Mouse (Mus musculus) forebrain, embryonic 13.5 days (tissue): ENCODE data around the gene Notch4. TPM values are rescaled to one million over a fixed set of nuclear protein-coding genes. Genes with fewer than 3 reads are reported as not detected.
"Not testable (repeated sequence)": the region's sequence is repeated elsewhere in the genome, so short reads cannot be mapped to it uniquely, and the experiment has no call there.

ENCODE experiments used
- ATAC-seq: fragments of 200-750 bp; cut with Nextera tagmentation; 2 replicates; pipeline ENCODE4 v1.8.0; 2017
- H3K27ac ChIP-seq: fragments of 300-500 bp; sonication (generic); 2 replicates; pipeline ENCODE4 v1.5.1; 2015; ENCODE audit warnings: inconsistent platforms, mild to moderate bottlenecking, moderate library complexity
- H3K27me3 ChIP-seq: fragments of 300-500 bp; sonication (generic); 2 replicates; pipeline ENCODE4 v1.6.1; 2015; ENCODE audit warnings: mild to moderate bottlenecking, inconsistent platforms
- H3K36me3 ChIP-seq: fragments of 300-500 bp; sonication (generic); 2 replicates; pipeline ENCODE4 v1.6.1; 2015; ENCODE audit warnings: mild to moderate bottlenecking, inconsistent platforms; ENCODE audit not compliant: poor library complexity, severe bottlenecking
- H3K4me1 ChIP-seq: fragments of 300-500 bp; sonication (generic); 2 replicates; pipeline ENCODE4 v1.6.1; 2015; ENCODE audit warnings: inconsistent platforms
- H3K4me2 ChIP-seq: fragments of 300-500 bp; sonication (generic); 2 replicates; pipeline ENCODE4 v1.6.1; 2015; ENCODE audit warnings: inconsistent platforms, mild to moderate bottlenecking, moderate library complexity
- H3K4me3 ChIP-seq: fragments of 300-500 bp; sonication (generic); 2 replicates; pipeline ENCODE4 v1.5.1; 2015; ENCODE audit warnings: mild to moderate bottlenecking, inconsistent platforms
- H3K9ac ChIP-seq: fragments of 300-500 bp; sonication (generic); 2 replicates; pipeline ENCODE4 v1.6.1; 2015; ENCODE audit warnings: mild to moderate bottlenecking, inconsistent platforms
- H3K9me3 ChIP-seq: fragments of 300-500 bp; sonication (generic); replicated peaks from 2 replicates; pipeline ENCODE4 v1.6.1; 2016; ENCODE audit warnings: inconsistent platforms
- WGBS: fragments of 180-500 bp; shearing (Covaris S2); methylation state at CpG from one replicate; pipeline ENCODE4 v1.1.7; 2015; 5-methylcytosine and 5-hydroxymethylcytosine counted together
- polyA plus RNA-seq: library from polyadenylated mRNA; unstranded; fragments of >200 nt; fragmentation: Nextera tagmentation; extraction: Ambion mirVana; gene quantifications from 2 replicates; pipeline ENCODE4 v1.2.1, GENCODE M21; 2015

Notch4 gene
- polyA plus RNA-seq = 4.6 and 7.7 TPM in 2 replicates

- no peak within 1 kb of the TSS for H3K4me3 ChIP-seq
- H3K4me1 ChIP-seq = no peaks in the 10 kb centered on the region
- no peaks in the 10 kb centered on the region; the same call in 1 of the 2 replicates for H3K9me3 ChIP-seq
- peaks cover 7% of the 10 kb centered on the region for H3K27me3 ChIP-seq
- H3K4me2 ChIP-seq = no peak within 1 kb of the TSS
- WGBS = 24% methylated on average over 6 of the region's 6 CpGs
- no peaks in the 10 kb centered on the region for H3K36me3 ChIP-seq
- H3K9ac ChIP-seq = peak within 1 kb of the TSS; percentile 22; the same call in 1 of the 2 replicates
- 0 out of 2 replicates have a peak within 1 kb of the TSS, but pooled peaks have one; percentile 27 for H3K27ac ChIP-seq
- no peak for ATAC-seq
Measured at GRCm38 (mm10) chr17:34564003-34564421, at the start of gene Notch4. Gene Notch4, plus strand, starts transcription at chr17:34564268.

GRCm38 (mm10) chr17:34516514-34516913 is 47.6 kb upstream of the Notch4 start:
- Histone ChIP-seq H3K36me3 (no peaks in the 10 kb centered on the region), H3K4me3 (no peak overlapping the region), H3K4me2 (no peak overlapping the region), H3K9me3 (no peaks in the 10 kb centered on the region), H3K27me3 (no peaks in the 10 kb centered on the region), H3K4me1 (no peaks in the 10 kb centered on the region), H3K27ac (no peak overlapping the region), H3K9ac (no peak overlapping the region)
- ATAC-seq = no peak
- WGBS = 78% methylated on average over 2 of the region's 2 CpGs

GRCm38 (mm10) chr17:34517252-34517651 is 46.8 kb upstream of the Notch4 start, which contains the start of gene Btnl6:
Gene Btnl6, minus strand, starts transcription at chr17:34517352.
- Histone ChIP-seq H3K4me2 (no peak within 1 kb of the TSS), H3K4me1 (no peaks in the 10 kb centered on the region), H3K9me3 (no peaks in the 10 kb centered on the region), H3K9ac (no peak within 1 kb of the TSS), H3K27ac (no peak within 1 kb of the TSS), H3K36me3 (no peaks in the 10 kb centered on the region), H3K27me3 (no peaks in the 10 kb centered on the region), H3K4me3 (no peak within 1 kb of the TSS)
- 87% methylated on average over 4 of the region's 4 CpGs for WGBS
- ATAC-seq = no peak

GRCm38 (mm10) chr17:34517795-34518194 is 46.3 kb upstream of the Notch4 start:
- no peak overlapping the region for H3K4me3 ChIP-seq
- WGBS = 89% methylated on average over 4 of the region's 4 CpGs
- H3K36me3 ChIP-seq = no peaks in the 10 kb centered on the region
- no peaks in the 10 kb centered on the region for H3K27me3 ChIP-seq
- ATAC-seq = no peak
- H3K9ac ChIP-seq = no peak overlapping the region
- H3K27ac ChIP-seq = no peak overlapping the region
- no peak overlapping the region for H3K4me2 ChIP-seq
- H3K9me3 ChIP-seq = no peaks in the 10 kb centered on the region
- no peaks in the 10 kb centered on the region for H3K4me1 ChIP-seq

- not testable (repeated sequence) for H3K9me3 ChIP-seq, H3K36me3 ChIP-seq, H3K4me2 ChIP-seq, H3K4me1 ChIP-seq, ATAC-seq, H3K9ac ChIP-seq, H3K27me3 ChIP-seq, H3K27ac ChIP-seq, H3K4me3 ChIP-seq
- WGBS = 73% methylated on average over 3 of the region's 3 CpGs
Measured at GRCm38 (mm10) chr17:34518571-34518970, 45.5 kb upstream of the Notch4 start.

- Histone ChIP-seq H3K36me3 (no peaks in the 10 kb centered on the region), H3K4me3 (no peak overlapping the region), H3K9ac (no peak overlapping the region), H3K4me1 (no peaks in the 10 kb centered on the region), H3K27me3 (no peaks in the 10 kb centered on the region), H3K9me3 (no peaks in the 10 kb centered on the region), H3K4me2 (no peak overlapping the region), H3K27ac (no peak overlapping the region)
- WGBS = 87% methylated on average over 1 of the region's 1 CpGs
- no peak for ATAC-seq
Measured at GRCm38 (mm10) chr17:34519001-34519400, 45.1 kb upstream of the Notch4 start.

GRCm38 (mm10) chr17:34532671-34533070 is 31.4 kb upstream of the Notch4 start:
- no peak overlapping the region for H3K4me2 ChIP-seq
- H3K4me3 ChIP-seq = no peak overlapping the region
- no peaks in the 10 kb centered on the region for H3K36me3 ChIP-seq
- no peak for ATAC-seq
- WGBS = 74% methylated on average over 3 of the region's 3 CpGs
- H3K9ac ChIP-seq = no peak overlapping the region
- H3K9me3 ChIP-seq = no peaks in the 10 kb centered on the region
- H3K27ac ChIP-seq = no peak overlapping the region
- H3K27me3 ChIP-seq = no peaks in the 10 kb centered on the region
- no peaks in the 10 kb centered on the region for H3K4me1 ChIP-seq

GRCm38 (mm10) chr17:34543567-34543966 is 20.5 kb upstream of the Notch4 start:
- H3K9ac ChIP-seq, H3K4me3 ChIP-seq, H3K36me3 ChIP-seq, H3K4me2 ChIP-seq, ATAC-seq, H3K4me1 ChIP-seq, H3K9me3 ChIP-seq, H3K27me3 ChIP-seq, H3K27ac ChIP-seq: not testable (repeated sequence)
- 94% methylated on average over 13 of the region's 13 CpGs for WGBS

- H3K4me2 ChIP-seq = no peak overlapping the region
- ATAC-seq = no peak
- H3K4me3 ChIP-seq = no peak overlapping the region
- H3K27me3 ChIP-seq = no peaks in the 10 kb centered on the region
- no peaks in the 10 kb centered on the region for H3K4me1 ChIP-seq
- H3K9me3 ChIP-seq = no peaks in the 10 kb centered on the region
- no peaks in the 10 kb centered on the region for H3K36me3 ChIP-seq
- no peak overlapping the region for H3K9ac ChIP-seq
- H3K27ac ChIP-seq = no peak overlapping the region
- WGBS = 89% methylated on average over 1 of the region's 1 CpGs
Measured at GRCm38 (mm10) chr17:34546797-34547196, 17.3 kb upstream of the Notch4 start.

- H3K4me3 ChIP-seq = no peak overlapping the region
- no peak for ATAC-seq
- no peak overlapping the region for H3K9ac ChIP-seq
- H3K9me3 ChIP-seq = no peaks in the 10 kb centered on the region
- 89% methylated on average over 4 of the region's 4 CpGs for WGBS
- H3K4me2 ChIP-seq = no peak overlapping the region
- no peak overlapping the region for H3K27ac ChIP-seq
- H3K36me3 ChIP-seq = no peaks in the 10 kb centered on the region
- no peaks in the 10 kb centered on the region for H3K27me3 ChIP-seq
- no peaks in the 10 kb centered on the region for H3K4me1 ChIP-seq
Measured at GRCm38 (mm10) chr17:34547601-34548000, 16.5 kb upstream of the Notch4 start.

- Histone ChIP-seq H3K9ac (no peak overlapping the region), H3K4me1 (no peaks in the 10 kb centered on the region), H3K36me3 (no peaks in the 10 kb centered on the region), H3K27ac (no peak overlapping the region), H3K27me3 (no peaks in the 10 kb centered on the region), H3K4me3 (no peak overlapping the region), H3K4me2 (no peak overlapping the region), H3K9me3 (no peaks in the 10 kb centered on the region)
- WGBS = 89% methylated on average over 3 of the region's 3 CpGs
- no peak for ATAC-seq
Measured at GRCm38 (mm10) chr17:34549156-34549555, 14.9 kb upstream of the Notch4 start.

GRCm38 (mm10) chr17:34549843-34550242 is 14.2 kb upstream of the Notch4 start:
- Histone ChIP-seq H3K9ac (no peak overlapping the region), H3K9me3 (no peaks in the 10 kb centered on the region), H3K4me2 (no peak overlapping the region), H3K4me1 (no peaks in the 10 kb centered on the region), H3K27me3 (no peaks in the 10 kb centered on the region), H3K4me3 (no peak overlapping the region), H3K27ac (no peak overlapping the region), H3K36me3 (no peaks in the 10 kb centered on the region)
- no peak for ATAC-seq
- WGBS = 82% methylated on average over 2 of the region's 2 CpGs

GRCm38 (mm10) chr17:34555483-34555882 is 8.6 kb upstream of the Notch4 start:
- H3K36me3 ChIP-seq = no peaks in the 10 kb centered on the region
- H3K9ac ChIP-seq = no peak overlapping the region
- no peaks in the 10 kb centered on the region for H3K27me3 ChIP-seq
- no peak overlapping the region for H3K27ac ChIP-seq
- WGBS = 26% methylated on average over 5 of the region's 5 CpGs
- no peak for ATAC-seq
- H3K4me3 ChIP-seq = no peak overlapping the region
- no peaks in the 10 kb centered on the region for H3K4me1 ChIP-seq
- no peaks in the 10 kb centered on the region for H3K9me3 ChIP-seq
- H3K4me2 ChIP-seq = no peak overlapping the region
